Mouse (Mus musculus): ENCODE measurements around the gene Spag9.
"Not testable (repeated sequence)": the region's sequence is repeated elsewhere in the genome, so short reads cannot be mapped to it uniquely, and the experiment has no call there.

GRCm38 (mm10) chr11:94042301-94042700 is 46.4 kb downstream of the Spag9 start:
- TF ChIP-seq EP300 (IDR thresholded peaks at IDR 0.05; ENCODE audit: insufficient read depth, low read depth, low read length); POLR2A (IDR thresholded peaks at IDR 0.05; ENCODE audit: insufficient read depth, low read length): not testable (repeated sequence)

All from ES-Bruce4 (cell line).